Mouse (Mus musculus) MN1 (cell line): Measurements from ENCODE around the gene Zfp710.

ENCODE experiments used
- DNase-seq: peaks from one replicate; pipeline ENCODE4 v3.0.0-alpha.2; 2016; ENCODE audit warnings: low spot score

Zfp710 gene

GRCm38 (mm10) chr7:80057781-80058180 is 33.2 kb downstream of the Zfp710 start:
- no peak for DNase-seq

- DNase-seq, result no peak
Observed at GRCm38 (mm10) chr7:80058405-80059063, 33.9 kb downstream of the Zfp710 start.

- DNase-seq, result no peak
Observed at GRCm38 (mm10) chr7:80059064-80059838, 34.6 kb downstream of the Zfp710 start.

- no peak for DNase-seq
Observed at GRCm38 (mm10) chr7:80060012-80060778, 35.6 kb downstream of the Zfp710 start.

DNA sequence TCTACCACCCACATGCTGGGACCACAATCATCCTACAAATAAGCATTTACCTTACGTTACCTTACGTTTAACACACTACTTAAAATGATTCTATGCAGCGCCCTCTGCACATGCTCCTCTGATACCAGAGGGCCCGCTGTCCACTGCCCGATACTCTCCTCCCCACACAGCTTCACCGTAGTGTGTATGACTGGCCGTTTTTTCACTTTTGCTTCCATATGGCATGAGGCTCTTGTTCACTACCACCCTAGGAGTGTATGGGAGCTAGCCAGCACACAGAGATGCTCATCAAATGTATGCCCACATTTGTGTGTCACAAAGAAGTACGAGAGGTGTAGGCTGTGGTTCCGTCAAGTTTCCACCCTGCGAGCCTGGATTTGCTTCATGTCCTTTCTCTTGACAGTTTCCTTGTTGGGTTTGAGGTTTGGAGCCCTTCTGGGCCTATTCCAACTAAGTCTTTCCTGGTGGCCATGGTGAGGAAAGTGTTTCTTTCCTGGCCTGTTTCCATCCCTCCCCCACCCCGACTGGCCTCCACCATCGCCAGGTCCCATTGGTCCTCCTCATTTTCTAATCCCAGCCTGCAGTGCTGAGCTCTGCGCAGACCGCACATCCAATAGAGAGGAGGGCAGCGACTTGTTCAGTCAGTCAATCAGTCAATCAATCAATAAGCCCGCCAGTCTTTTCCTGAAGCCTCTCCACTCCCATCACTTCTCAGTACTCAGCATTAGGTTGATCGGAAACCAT is 37.6 kb downstream of the Zfp710 start:
- no peak for DNase-seq

- DNase-seq, result no peak
Observed at GRCm38 (mm10) chr7:80063244-80063643, 38.6 kb downstream of the Zfp710 start.

DNA sequence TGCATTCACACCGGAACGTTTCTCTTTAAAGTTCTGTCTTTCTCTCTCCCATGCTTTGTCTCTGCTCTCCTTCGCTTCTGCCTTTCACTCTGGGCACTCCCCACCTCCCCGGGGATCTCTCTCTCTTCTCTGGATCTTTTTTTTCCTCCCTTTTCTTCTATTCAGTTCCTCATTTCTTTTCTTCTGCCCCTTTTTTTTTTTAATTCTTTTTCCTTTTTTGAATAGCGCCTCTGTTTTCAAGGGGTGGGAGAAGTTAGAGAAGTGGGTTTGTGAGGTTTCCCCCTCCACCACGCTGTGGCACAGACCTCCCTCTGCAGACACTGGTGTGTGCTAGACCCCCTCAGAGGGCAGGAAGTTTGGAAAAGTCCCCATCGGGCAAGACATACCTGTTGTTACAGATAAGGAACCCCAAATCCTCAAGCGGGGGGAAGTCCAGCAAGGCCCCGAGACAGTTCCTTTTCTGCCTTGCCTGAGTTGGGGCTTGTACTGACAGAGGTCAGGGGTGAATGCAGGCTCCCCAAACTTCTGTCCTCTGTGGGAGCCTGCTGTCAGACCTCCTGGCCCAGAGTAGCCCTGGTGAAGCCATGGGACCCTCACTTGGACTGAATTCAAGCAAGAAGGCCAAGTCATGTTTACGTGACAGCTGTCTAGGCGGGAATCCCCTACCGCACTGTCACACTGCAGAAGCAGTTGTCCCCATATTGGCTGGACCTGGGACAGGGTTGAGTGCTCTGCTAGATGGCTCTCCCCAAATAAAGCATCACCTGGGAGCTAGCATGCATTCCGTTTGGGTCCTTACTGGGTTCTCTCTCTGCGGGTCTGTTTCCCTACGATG is 39.5 kb downstream of the Zfp710 start:
- DNase-seq, result no peak

GRCm38 (mm10) chr7:80065250-80065649 is 40.6 kb downstream of the Zfp710 start:
- DNase-seq, result no peak

GRCm38 (mm10) chr7:80066675-80067455 is 42.3 kb downstream of the Zfp710 start:
- no peak for DNase-seq

GRCm38 (mm10) chr7:80068341-80068740 is 43.7 kb downstream of the Zfp710 start:
- no peak for DNase-seq

- DNase-seq, result peak; percentile 76
Observed at GRCm38 (mm10) chr7:80069615-80070327, 45.2 kb downstream of the Zfp710 start.

GRCm38 (mm10) chr7:80071209-80071608 is 46.6 kb downstream of the Zfp710 start:
- no peak for DNase-seq

DNA sequence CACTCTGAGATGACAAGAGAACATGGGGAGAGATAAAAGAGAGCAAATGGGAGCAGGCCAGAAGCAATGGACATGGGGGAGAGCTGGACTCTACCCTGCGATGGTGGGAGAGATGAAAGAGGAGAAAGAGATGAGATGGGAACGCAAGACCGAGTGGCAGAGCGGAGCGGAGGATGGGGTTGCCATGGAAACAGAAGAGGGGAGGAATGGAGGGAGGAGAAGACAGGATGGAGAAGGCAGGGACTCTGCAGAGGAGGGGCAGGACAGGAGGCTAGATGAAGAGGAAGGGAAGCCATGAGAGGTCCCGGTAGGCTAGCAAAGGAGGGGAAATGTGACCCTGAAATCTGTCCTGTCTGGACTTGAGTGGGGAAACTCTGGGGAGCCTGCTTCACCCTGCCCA is 47.7 kb downstream of the Zfp710 start:
- DNase-seq, result no peak

GRCm38 (mm10) chr7:80073506-80073905 is 48.9 kb downstream of the Zfp710 start:
- no peak for DNase-seq

GRCm38 (mm10) chr7:80074921-80075441 is 50.4 kb downstream of the Zfp710 start:
- no peak for DNase-seq

DNA sequence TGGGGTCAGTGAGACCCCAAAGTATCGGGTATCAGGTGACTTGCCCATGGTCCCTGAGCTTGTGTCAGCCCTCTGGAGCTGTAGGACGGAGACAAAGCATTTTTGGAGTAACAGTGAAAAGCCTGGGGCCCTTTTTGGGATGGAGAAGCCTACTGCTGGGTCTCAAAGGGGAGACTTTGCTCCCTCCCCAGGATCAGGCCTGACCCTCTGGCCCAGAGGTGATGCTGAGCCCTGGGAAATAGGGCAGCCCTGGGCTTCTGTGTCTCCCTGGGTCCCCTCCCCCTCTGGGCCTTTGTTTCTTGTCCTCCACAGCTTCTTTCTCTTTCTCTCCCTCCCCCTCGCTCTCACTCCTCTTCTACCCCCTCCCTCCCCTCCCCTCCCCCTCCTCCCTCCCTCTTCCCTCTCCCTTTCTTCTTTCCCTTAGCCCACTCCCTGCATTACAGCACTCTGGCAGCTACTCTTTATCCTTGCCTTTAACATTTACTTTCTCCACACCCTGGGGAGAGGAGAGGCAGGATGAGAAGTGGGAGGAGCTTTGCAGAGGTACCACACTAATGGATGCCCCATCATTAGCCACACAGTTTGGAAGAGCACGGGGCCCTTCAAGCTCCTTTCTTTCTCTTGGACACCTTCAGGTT is 51.5 kb downstream of the Zfp710 start:
- DNase-seq, result no peak

GRCm38 (mm10) chr7:80076961-80077716 is 52.5 kb downstream of the Zfp710 start:
- no peak for DNase-seq

DNA sequence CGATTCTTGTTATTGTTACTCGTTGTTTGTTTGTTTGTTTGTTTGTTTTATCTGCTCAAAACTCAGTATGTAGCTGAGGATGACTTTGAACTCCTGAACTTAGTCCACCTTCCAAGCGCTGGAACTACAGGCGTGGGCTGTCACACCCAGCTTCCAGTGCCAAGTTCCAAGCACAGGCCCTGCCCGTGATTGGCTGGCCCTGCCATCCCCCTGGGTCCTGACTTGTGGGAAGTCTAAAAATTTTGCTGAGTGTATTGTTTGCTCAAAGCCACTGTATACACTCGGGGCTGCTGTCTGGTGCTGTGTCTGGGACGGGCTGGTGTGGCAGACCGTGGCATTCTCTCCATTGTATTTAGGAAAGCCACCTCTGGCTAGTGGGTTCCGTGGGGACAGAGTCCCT is 53.2 kb downstream of the Zfp710 start:
- DNase-seq, result no peak
